Mouse (Mus musculus): ENCODE data around the gene Tmbim1.

Tmbim1 gene

GRCm38 (mm10) chr1:74294733-74295455, 10.5 kb downstream of the Tmbim1 start:
- DNase-seq = no peak

GRCm38 (mm10) chr1:74294090-74294643, 11.3 kb downstream of the Tmbim1 start:
- no peak for DNase-seq

DNA sequence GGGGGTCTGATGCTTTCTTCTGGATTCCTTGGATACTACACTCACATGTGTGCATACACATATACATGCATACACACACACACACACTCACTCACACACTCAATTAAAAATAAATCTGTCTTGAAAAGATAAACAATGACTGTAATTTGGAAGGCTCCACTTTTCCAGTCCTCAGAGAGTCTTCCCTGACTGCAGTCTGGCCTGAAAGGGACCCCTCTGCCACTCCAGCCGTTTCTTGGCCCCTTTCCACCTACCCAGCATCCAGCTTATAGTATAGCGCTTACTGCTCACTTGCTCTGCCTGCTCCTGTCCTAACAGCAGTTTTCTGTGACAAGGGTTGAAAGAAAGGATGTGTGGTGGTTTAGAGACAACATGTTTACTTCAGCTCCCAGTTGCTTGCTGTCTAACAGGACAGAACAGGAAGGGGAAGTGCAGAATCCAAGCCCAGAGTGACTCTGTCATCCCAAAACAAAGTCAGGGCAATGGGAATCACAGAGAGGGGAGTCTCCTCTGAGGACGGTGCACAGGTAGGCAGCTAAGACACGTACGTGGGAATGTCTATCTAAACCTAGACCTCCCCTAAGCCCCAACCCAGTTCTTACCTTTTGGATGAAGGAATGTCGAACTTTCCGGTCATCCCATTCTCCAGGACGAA, 12.0 kb downstream of the Tmbim1 start:
- no peak for DNase-seq

DNA sequence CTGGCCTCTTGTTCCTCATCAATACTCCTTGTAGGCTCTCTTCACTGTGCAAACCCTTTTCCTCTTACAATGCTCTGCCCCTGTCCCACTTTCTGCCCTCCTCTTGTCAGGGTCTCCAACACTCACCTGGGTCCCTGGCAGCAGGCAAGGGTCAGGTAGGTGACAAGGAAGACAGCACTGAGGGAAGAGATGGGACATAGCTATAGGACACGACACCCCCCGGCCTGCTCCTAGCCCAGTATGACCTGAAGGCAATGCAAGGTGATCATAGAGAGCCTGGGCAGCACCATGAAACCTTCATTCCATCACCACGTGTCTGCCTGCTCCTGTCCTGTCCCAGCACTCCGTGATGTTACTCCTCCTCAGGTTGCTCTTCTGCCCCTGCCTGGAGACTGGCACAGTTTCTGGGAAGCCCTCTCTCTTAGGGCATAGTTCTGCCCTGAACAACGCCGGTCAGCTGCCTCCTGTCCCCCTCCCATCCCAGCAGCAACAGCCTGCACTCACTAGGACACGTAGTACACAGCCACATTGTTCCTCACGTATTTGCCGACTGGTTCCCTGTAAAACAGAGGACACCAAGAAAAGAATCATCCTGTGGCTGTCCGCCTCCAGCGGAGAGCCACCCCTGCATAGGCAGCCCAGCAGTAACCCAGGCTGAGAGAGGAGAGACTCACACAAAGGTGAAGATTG, 12.9 kb downstream of the Tmbim1 start:
- DNase-seq = no peak

DNA sequence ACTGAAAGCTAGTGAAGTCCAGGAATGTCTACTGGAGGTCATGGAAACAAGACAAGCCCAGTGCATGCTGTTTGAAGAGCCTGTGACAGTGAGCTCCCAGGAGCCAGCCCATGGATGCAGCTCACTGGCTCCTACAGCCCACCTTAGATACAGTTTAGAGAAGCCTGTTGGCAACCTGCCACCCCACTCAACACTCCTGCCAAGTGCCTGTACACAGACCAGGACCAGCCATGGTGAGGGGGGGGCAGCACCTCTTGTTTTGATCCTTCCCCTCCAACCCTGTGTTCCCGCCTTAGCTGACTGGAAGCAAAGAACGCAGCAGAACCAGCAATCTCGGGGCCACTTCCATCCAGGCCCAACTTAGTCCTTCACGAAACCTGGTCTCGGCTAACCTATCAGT, 15.3 kb downstream of the Tmbim1 start:
- DNase-seq = no peak

- peak; percentile 13 for DNase-seq
These were observed 15.7 kb downstream of the Tmbim1 start for GRCm38 (mm10) chr1:74289740-74290139.

GRCm38 (mm10) chr1:74289248-74289647, 16.2 kb downstream of the Tmbim1 start:
- DNase-seq = peak; percentile 17

GRCm38 (mm10) chr1:74288327-74288726, 17.1 kb downstream of the Tmbim1 start:
- peak; percentile 11 for DNase-seq

- peak; percentile 57 for DNase-seq
These were observed 18.4 kb downstream of the Tmbim1 start for GRCm38 (mm10) chr1:74286869-74287607.

DNA sequence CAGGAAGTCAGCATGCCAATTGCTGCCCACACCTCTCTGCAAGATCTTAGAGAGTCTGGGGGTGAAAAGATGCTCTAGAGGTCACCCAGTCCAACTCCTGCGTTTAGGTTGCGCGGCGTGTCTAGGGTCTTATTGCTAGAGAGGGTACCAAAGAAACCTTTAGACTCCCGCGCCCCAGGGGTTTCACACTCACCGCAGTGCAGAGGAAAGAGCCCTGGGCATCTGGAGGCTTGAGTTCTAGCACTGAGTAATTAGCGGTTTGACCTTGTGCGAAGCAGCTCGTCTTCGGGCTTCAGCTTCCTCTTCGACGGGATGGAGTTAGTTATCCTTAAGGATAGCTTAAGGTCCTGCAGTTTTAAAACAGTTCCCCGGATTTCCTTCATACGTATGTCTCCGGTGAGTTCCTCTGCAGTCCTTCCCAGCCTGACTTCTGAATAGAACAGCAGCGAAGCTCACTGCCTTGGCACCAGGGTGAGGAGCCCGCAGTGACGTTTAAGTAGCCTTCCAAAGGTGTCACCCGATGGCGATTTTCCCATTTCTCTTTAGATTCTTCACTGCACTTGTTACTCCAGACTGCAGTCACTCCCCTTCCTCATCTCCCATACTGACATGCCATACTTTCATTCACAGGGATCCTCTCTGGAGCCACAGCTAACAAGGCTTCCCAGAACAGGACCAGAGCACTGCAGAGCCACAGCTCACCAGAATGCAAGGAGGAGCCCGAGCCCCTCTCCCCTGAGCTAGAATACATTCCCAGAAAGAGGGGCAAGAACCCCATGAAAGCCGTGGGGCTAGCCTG, 20.0 kb downstream of the Tmbim1 start:
- peak; percentile 41 for DNase-seq

GRCm38 (mm10) chr1:74284543-74285160, 20.8 kb downstream of the Tmbim1 start, which contains the start of the genes Aamp and Pnkd:
Gene Aamp, minus strand, starts transcription at chr1:74284738.
Gene Pnkd, plus strand, starts transcription at chr1:74284930.
- peak; percentile 99 for DNase-seq

GRCm38 (mm10) chr1:74283686-74284463, 21.5 kb downstream of the Tmbim1 start:
- peak; percentile 61 for DNase-seq

GRCm38 (mm10) chr1:74282896-74283625, 22.4 kb downstream of the Tmbim1 start:
- peak; percentile 40 for DNase-seq

- DNase-seq = no peak
These were observed 23.5 kb downstream of the Tmbim1 start for GRCm38 (mm10) chr1:74281886-74282285.

- DNase-seq = no peak
These were observed 24.1 kb downstream of the Tmbim1 start for GRCm38 (mm10) chr1:74281372-74281771.

GRCm38 (mm10) chr1:74280591-74281325, 24.7 kb downstream of the Tmbim1 start:
- DNase-seq = peak; percentile 6

GRCm38 (mm10) chr1:74278988-74279387, 26.4 kb downstream of the Tmbim1 start:
- DNase-seq = no peak

- peak; percentile 2 for DNase-seq
These were observed 26.9 kb downstream of the Tmbim1 start, which contains the start of gene Gpbar1 for GRCm38 (mm10) chr1:74278538-74278937. Gene Gpbar1, plus strand, starts transcription at chr1:74278550.
